Mouse (Mus musculus) right cerebral cortex, postnatal 36 days (tissue): ENCODE results near the gene Gpr65.
"Not testable (repeated sequence)": the region's sequence is repeated elsewhere in the genome, so short reads cannot be mapped to it uniquely, and the experiment has no call there.

Experiments used
- DNase-seq, 2 experiments: peaks; one replicate each; pipeline ENCODE4 v3.0.0; 2022; ENCODE audit warnings: low spot score in 2 of 2, mixed read lengths in 1 of 2

Gene Gpr65

GRCm38 (mm10) chr12:98268441-98269369, at the start of gene Gpr65:
TSS of gene Gpr65 (plus strand) at chr12:98268635.
- DNase-seq = no peak

- DNase-seq = no peak
Observed at GRCm38 (mm10) chr12:98223286-98223685, 45.1 kb upstream of the Gpr65 start.

- DNase-seq = no peak
Observed at GRCm38 (mm10) chr12:98227037-98227436, 41.4 kb upstream of the Gpr65 start.

DNA sequence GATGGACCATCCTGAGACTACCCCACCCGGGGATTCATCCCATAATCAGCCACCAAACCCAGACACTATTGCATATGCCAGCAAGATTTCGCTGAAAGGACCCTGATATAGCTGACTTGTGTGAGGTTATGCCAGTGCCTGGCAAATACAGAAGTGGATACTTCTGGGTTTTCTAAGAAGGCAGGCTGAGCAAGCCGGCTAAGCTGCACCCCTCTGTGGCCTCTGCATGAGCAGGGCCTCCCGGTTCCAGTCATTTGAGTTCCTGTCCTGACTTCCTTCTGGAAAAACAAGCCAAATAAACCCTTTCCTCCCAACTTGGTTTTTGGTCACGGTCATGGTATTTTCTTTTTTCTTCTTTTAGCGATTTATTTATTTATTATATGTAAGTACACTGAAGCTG, 30.0 kb upstream of the Gpr65 start:
- DNase-seq = not testable (repeated sequence)

DNA sequence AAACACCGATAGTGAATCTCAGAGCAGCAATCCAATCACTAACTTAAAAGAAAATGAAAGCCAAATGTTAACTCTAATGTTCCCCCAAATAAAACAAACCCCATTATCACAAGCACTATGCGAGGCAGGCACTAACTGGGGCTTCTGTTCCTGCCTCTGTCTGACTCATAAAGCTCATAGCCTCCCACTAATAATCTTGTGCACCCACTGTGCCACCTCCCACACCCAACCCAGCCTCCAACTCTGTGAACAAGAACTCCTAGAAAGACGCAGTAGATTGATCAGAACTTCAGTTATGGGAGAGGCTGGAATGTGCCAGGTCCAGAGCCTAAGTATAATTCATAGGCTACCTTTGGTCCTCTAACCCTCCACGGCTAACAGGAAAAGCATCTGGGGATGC, 24.3 kb upstream of the Gpr65 start:
- DNase-seq = peak in 1 of 2 experiments; percentile 34

DNA sequence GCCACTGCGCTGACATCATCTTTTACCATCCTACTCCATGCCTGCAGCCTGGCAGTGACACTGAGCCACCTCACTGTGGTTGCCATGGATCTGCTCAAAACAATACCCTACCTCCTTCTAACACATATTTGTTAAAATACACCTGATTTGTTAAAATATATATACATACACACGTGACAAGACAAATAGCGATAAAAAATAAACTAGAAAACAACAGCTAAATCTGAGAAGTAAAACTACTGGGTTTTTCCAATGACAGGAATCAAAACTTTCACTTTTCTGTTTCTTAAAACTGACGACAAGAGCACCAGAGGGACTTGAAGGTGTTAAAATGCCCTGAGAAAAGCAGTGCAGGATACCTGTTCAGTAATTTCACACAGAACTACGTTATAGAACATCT, 23.6 kb upstream of the Gpr65 start:
- no peak for DNase-seq

DNA sequence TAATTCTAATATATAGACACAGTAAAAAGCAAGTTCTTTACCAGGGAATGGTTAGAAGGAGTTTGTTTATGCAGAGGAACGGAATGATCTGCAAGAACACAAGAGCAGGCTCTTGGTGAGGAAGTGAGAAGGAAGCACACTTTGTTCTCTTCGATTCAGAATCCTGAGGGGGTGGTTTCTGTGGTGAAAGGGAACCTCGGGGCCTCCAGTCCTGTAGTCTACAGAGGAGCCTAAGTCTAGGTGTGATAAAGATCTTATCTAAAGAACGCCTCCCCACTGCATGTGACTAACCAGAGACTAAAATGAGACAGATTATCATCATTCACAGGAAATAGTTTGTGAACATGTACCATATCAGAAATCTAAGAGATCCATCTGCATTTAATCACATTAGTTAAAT, 21.6 kb upstream of the Gpr65 start:
- no peak for DNase-seq

GRCm38 (mm10) chr12:98249671-98250070, 18.8 kb upstream of the Gpr65 start:
- no peak for DNase-seq

- DNase-seq = no peak
Observed at GRCm38 (mm10) chr12:98250327-98250726, 18.1 kb upstream of the Gpr65 start.

DNA sequence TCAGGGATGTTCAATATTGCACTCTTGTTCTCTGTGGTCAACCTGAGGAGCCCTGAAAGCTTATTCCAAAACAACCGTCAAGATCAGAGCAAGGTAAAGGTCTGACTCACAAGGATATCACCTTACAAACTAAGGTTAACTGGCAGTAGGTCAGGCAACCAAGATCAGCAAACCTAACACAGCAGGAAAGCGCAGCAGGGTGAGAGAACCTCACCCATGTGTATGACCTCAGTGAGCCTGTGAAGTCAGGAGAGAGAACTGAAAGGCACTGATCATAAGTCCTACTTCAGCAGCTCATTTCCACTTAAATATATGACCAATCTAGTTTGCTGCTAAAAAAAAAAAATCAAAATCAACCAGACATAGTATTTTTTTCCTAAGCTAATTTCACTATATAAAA, 16.0 kb upstream of the Gpr65 start:
- no peak for DNase-seq

- DNase-seq = no peak
Observed at GRCm38 (mm10) chr12:98255373-98255995, 13.0 kb upstream of the Gpr65 start.

DNA sequence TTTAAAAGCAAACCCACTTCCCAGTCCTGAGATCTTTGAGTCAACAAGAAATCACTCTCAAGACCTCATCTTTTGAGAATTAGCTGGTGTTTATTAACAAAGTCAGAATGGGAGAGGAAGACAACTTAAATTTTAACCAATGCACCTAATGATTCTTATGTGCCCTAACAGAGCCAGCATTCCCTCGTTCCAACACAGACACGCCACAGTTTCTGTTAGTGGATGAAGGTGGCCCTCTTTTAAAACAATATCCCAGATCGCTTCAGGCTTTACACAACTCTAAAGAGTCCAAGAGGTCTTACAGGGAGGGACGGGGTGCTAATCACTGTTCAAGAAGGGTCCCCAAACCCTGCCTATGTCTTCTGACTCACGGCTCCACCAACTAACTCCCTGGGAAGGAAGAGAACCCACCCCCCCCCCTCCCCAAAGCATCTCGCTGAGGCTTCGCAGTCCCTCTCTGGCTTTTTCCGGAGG, 10.0 kb upstream of the Gpr65 start:
- no peak for DNase-seq

DNA sequence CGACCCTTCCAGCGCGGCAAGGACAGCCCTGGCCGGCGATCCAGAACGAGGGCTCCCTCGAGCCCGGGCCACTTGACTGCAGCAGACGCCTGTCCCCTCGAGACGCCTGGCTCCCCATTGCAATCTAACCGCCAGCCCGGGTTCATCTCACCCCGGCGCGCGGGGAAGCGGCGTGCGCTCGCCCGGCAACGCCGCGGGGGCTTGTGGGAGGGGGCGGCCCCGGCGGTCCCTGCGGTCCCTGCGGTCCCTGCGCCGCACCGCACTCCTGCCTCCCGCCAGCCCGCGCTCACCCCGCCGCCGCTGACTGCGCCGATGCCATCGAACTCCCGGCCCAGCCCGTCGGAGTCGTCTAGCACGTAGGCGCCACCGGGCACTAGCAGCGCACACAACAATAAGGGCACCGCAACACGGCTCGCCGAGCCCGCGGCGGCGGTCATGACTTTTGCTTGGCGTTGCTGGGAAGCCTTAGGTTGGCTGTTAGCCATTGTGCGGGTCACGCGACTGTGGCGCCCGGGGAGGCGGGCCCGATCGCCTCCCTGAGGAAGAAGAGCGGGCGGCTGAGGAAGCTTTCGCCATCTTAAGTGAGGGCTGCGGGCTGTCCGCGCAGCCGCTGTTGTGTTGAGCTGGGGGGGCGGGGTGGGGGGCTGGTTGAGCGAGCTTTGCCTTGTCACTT, 9.5 kb upstream of the Gpr65 start, which contains the start of gene Galc:
Gene Galc, minus strand, starts transcription at position 615 of the 673 bp plus-strand sequence.
- peak; percentile 80 to 87 for DNase-seq

DNA sequence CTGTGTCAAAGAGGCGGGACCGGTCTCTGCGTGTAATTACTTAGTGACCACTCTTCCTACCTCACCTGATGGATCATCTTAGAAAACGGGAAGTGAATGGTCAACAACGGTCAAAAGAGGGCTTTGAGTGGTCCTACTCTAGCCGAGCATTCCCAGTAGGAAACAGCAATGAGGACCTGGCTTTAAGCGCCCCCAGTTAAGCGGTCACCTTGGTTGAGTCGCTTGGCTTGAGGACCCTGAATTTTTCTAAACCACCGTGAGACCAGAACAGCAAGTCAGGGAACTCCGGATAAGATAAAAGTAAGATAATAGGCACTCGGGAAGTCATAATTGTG, 8.9 kb upstream of the Gpr65 start:
- DNase-seq = no peak

DNA sequence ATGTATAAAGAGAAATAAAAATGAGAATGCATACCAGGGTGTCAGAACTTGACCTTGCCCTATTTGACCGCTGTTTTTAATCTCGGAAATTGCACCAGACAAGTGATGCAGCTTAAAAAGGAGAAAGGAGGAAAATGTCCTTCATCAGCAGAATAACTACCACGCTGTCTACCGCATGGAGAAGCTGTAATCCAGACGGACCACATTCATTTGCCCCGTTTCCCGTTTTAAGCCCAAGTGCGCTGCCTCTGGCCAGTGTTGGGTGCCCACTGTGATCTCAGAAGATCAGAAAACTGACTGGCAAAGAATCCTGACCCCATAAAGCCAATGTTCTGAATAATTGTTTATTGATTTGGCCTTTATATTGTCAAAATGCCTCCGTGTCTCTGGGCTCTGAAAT, 2.7 kb upstream of the Gpr65 start:
- no peak for DNase-seq

GRCm38 (mm10) chr12:98269791-98270745, 1.6 kb downstream of the Gpr65 start:
- no peak for DNase-seq

DNA sequence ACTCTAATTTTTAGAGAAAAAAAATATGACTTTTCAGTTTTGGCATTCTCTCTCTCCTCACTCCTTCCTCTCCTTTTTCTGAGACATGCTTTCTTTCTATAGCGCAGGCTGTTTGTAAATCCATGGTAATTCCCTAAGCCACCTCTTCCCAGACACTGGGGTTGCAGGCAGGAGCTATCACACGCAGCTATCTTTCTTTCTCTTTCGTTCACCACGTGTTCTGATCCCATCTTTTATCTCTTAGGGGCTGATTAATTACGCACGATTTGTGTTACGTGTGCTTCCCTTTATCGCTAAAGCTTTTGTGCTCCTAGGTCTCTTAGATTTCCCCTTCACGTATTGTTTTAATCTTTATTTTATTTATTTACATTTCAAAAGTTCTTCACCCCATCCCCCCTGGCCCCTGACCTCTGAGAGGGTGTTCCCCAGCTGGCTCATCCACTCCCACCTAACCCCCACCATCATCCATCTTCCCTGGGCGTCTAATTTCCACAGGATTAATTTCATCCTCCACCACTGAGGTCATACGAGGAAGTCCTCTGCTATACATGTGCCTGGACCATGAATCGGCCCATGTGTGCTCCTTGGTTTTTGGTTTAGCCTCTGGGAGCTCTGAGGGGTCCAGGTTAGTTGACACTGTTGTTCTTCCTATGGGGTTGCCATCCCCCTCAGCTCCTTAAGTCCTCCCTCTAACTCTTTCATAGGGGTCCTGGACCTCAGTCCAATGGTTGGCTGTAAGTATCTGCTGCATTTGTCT, 2.6 kb downstream of the Gpr65 start:
- no peak for DNase-seq

- DNase-seq = no peak
Observed at GRCm38 (mm10) chr12:98272433-98272832, 4.0 kb downstream of the Gpr65 start.

GRCm38 (mm10) chr12:98280530-98280929, 12.1 kb downstream of the Gpr65 start:
- DNase-seq = peak; percentile 29 to 37

GRCm38 (mm10) chr12:98280996-98281395, 12.6 kb downstream of the Gpr65 start:
- DNase-seq = no peak
